Comparison of ENCODE assay signal across 24 mouse cellular contexts in genomic region chr1:90723754-90724153, GRCm38 (mm10).
DNase-seq lines count a peak whose midpoint lies in the region; ATAC-seq and TF ChIP-seq lines count a peak whose summit lies in the region.
"Had no signal": no experiment of that assay in that cellular context is flagged by ENCODE, and none has a peak within 500 bp of the region (broad histone marks: within the 10 kb centered on the region; RNA-seq: fewer than 3 reads in every experiment).

No protein-coding gene starts in this region.

- no peaks in the 10 kb centered on the region for H3K27me3 ChIP-seq in lung, embryonic 16.5 days (ENCODE audit: control insufficient read depth, insufficient read depth, low read depth, low read length)
- no peaks in the 10 kb centered on the region for H3K27me3 ChIP-seq in stomach, embryonic 16.5 days (ENCODE audit: control insufficient read depth, insufficient read depth, low read length)
- H3K27me3 ChIP-seq in stomach, postnatal 0 days (ENCODE audit: control insufficient read depth, insufficient read depth, low read length) = no peaks in the 10 kb centered on the region
- H3K27me3 ChIP-seq: embryonic facial prominence, embryonic 12.5 days; embryonic facial prominence, embryonic 15.5 days; heart, embryonic 12.5 days; heart, embryonic 15.5 days; hindbrain, embryonic 13.5 days had no signal

- no peaks in the 10 kb centered on the region for H3K9me3 ChIP-seq in lung, embryonic 16.5 days (ENCODE audit: control insufficient read depth, low read length)
- no peaks in the 10 kb centered on the region for H3K9me3 ChIP-seq in stomach, embryonic 16.5 days (replicated peaks; ENCODE audit: control insufficient read depth, low read length)
- no peaks in the 10 kb centered on the region for H3K9me3 ChIP-seq in stomach, postnatal 0 days (ENCODE audit: control insufficient read depth, low read length)
- H3K9me3 ChIP-seq: embryonic facial prominence, embryonic 12.5 days; embryonic facial prominence, embryonic 15.5 days; heart, embryonic 12.5 days; heart, embryonic 15.5 days; hindbrain, embryonic 10.5 days; hindbrain, embryonic 13.5 days had no signal

- peak; percentile 34; the same call in 1 of the 2 replicates for ATAC-seq in lung, embryonic 16.5 days (ENCODE audit: low read depth)
- no peak for ATAC-seq in stomach, embryonic 16.5 days (ENCODE audit: insufficient read depth, low FRiP score)
- no peak for ATAC-seq in stomach, postnatal 0 days (ENCODE audit: low FRiP score, low TSS enrichment)
- ATAC-seq: forebrain, embryonic 14.5 days; forebrain, postnatal 0 days; hindbrain, embryonic 16.5 days; Patski had no signal

- H3K36me3 ChIP-seq in lung, embryonic 16.5 days (ENCODE audit: control insufficient read depth, insufficient read depth, low read length) = no peaks in the 10 kb centered on the region
- H3K36me3 ChIP-seq in stomach, embryonic 16.5 days (ENCODE audit: control insufficient read depth, insufficient read depth, low read length) = no peaks in the 10 kb centered on the region
- H3K36me3 ChIP-seq in stomach, postnatal 0 days (ENCODE audit: control insufficient read depth, insufficient read depth, low read length) = no peaks in the 10 kb centered on the region
- H3K36me3 ChIP-seq: embryonic facial prominence, embryonic 12.5 days; embryonic facial prominence, embryonic 15.5 days; G1E; heart, embryonic 12.5 days; heart, embryonic 15.5 days; hindbrain, embryonic 10.5 days; hindbrain, embryonic 13.5 days had no signal

- H3K4me1 ChIP-seq in lung, embryonic 16.5 days (replicated peaks; ENCODE audit: control insufficient read depth, insufficient read depth, low read length) = peaks cover 7% of the 10 kb centered on the region
- peaks cover 15% of the 10 kb centered on the region for H3K4me1 ChIP-seq in stomach, embryonic 16.5 days (ENCODE audit: control insufficient read depth, insufficient read depth, low read length)
- H3K4me1 ChIP-seq in stomach, postnatal 0 days (replicated peaks; ENCODE audit: control insufficient read depth, insufficient read depth) = no peaks in the 10 kb centered on the region
- H3K4me1 ChIP-seq: embryonic facial prominence, embryonic 12.5 days; heart, embryonic 12.5 days; hindbrain, embryonic 10.5 days; hindbrain, embryonic 13.5 days had no signal

- no peak overlapping the region for H3K9ac ChIP-seq in lung, embryonic 16.5 days (ENCODE audit: low read length)
- no peak overlapping the region for H3K9ac ChIP-seq in stomach, embryonic 16.5 days (ENCODE audit: low read length)
- no peak overlapping the region for H3K9ac ChIP-seq in stomach, postnatal 0 days (ENCODE audit: low read length)
- H3K9ac ChIP-seq: embryonic facial prominence, embryonic 12.5 days; embryonic facial prominence, embryonic 15.5 days; forebrain, postnatal 0 days; heart, embryonic 12.5 days; heart, embryonic 15.5 days; hindbrain, embryonic 13.5 days had no signal

- peak overlapping the region; percentile 46; the same call in 1 of the 2 replicates for H3K27ac ChIP-seq in gastrocnemius, adult 2 months
- 0 out of 2 replicates have a peak overlapping the region, but pooled peaks have one; percentile 33 for H3K27ac ChIP-seq in lung, embryonic 16.5 days (ENCODE audit: low read length)
- peak overlapping the region; percentile 3; the same call in 1 of the 2 replicates for H3K27ac ChIP-seq in stomach, embryonic 16.5 days (ENCODE audit: low read length)
- no peak overlapping the region for H3K27ac ChIP-seq in stomach, postnatal 0 days (replicated peaks)
- H3K27ac ChIP-seq: embryonic facial prominence, embryonic 12.5 days; embryonic facial prominence, embryonic 15.5 days; heart, embryonic 15.5 days; hindbrain, embryonic 10.5 days; hindbrain, embryonic 13.5 days had no signal

- no peak for TF ChIP-seq EP300 in stomach, postnatal 0 days (optimal IDR thresholded peaks at IDR 0.05)

- intact Hi-C loops in gastrocnemius, adult 2 months (cut with DNase I) = loop anchor here (5.0 kb wide), 1 partner anchor 46 kb away; no protein-coding TSS in a partner anchor
- intact Hi-C loops in gastrocnemius, postnatal 14 days (cut with DNase I; ENCODE audit: low total_unique reads) = no loop called here

- no peak for DNase-seq in gastrocnemius, adult 2 months
- no peak for DNase-seq in gastrocnemius, postnatal 14 days
- DNase-seq in lung, postnatal 10 days = no peak
- no peak for DNase-seq in stomach, postnatal 0 days (ENCODE audit: low spot score)
- DNase-seq: adrenal gland, adult 2 months; adrenal gland, postnatal 14 days; cerebellum, adult 11 months; cerebellum, adult 2 months; cerebellum, adult 9-11 months; cerebellum, postnatal 25 days; forebrain, postnatal 0 days; gastrocnemius, postnatal 36 days had no signal

- TF ChIP-seq CTCF in gastrocnemius, adult 2 months (IDR thresholded peaks at IDR 0.05) = no peak
- no peak for TF ChIP-seq CTCF in stomach, postnatal 0 days (IDR thresholded peaks at IDR 0.05; ENCODE audit: low read depth)

- H3K4me3 ChIP-seq in gastrocnemius, adult 2 months = no peak overlapping the region
- H3K4me3 ChIP-seq in lung, embryonic 16.5 days (ENCODE audit: low read length) = no peak overlapping the region
- H3K4me3 ChIP-seq in stomach, embryonic 16.5 days (replicated peaks; ENCODE audit: low read length) = no peak overlapping the region
- no peak overlapping the region for H3K4me3 ChIP-seq in stomach, postnatal 0 days (ENCODE audit: low read depth, low read length)
- H3K4me3 ChIP-seq: embryonic facial prominence, embryonic 12.5 days; embryonic facial prominence, embryonic 15.5 days; heart, embryonic 12.5 days; heart, embryonic 15.5 days; hindbrain, embryonic 10.5 days; hindbrain, embryonic 13.5 days had no signal

- no peak overlapping the region for H3K4me2 ChIP-seq in lung, embryonic 16.5 days (ENCODE audit: low read depth, low read length)
- H3K4me2 ChIP-seq in stomach, embryonic 16.5 days (ENCODE audit: low read depth, low read length) = no peak overlapping the region
- no peak overlapping the region for H3K4me2 ChIP-seq in stomach, postnatal 0 days (replicated peaks; ENCODE audit: low read depth)
- H3K4me2 ChIP-seq: embryonic facial prominence, embryonic 12.5 days; embryonic facial prominence, embryonic 15.5 days; heart, embryonic 12.5 days; heart, embryonic 15.5 days; hindbrain, embryonic 13.5 days had no signal
